Mouse (Mus musculus): ENCODE data around the gene D430042O09Rik.

D430042O09Rik gene

GRCm38 (mm10) chr7:125740521-125740920 is 32.8 kb downstream of the D430042O09Rik start:
- in situ Hi-C loops (cut with MboI, MseI) = no loop called here

GRCm38 (mm10) chr7:125741271-125741703 is 33.6 kb downstream of the D430042O09Rik start:
- in situ Hi-C loops (cut with MboI, MseI) = no loop called here

GRCm38 (mm10) chr7:125744774-125745173 is 37.1 kb downstream of the D430042O09Rik start:
- in situ Hi-C loops (cut with MboI, MseI) = no loop called here

DNA sequence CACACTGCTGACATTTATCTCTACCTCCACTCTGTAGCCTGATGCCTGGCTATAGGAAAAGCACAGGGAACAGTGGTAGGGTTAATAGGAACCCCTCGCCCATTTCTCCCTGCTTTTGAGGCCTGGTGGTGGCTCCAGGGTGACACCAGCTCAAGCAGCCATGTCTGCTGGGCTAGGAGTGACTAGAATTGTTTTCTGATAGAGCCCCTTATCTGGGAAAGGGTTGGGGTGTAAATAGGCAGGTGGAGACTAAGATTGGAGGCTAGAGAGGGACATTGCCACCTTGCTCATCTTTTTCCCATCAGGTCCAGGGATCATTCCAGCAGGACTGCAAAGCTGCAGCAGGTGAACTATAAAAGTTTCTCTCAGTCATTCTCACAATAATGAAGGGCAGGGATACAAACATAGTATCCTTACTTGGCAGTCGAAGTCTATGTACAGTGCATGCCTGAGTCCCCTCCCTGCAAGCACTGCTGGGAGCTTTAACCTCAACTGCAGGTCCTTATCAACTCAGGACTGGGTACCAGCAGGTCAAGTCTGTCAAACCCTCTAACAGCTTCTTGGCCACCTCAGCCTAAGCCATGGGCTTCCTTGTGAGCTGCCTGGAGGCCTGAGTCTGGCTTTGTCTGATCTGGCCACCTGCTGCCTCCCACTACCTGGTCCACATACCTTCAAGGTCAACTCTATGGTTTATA is 39.1 kb downstream of the D430042O09Rik start:
- in situ Hi-C loops (cut with MboI, MseI) = no loop called here

DNA sequence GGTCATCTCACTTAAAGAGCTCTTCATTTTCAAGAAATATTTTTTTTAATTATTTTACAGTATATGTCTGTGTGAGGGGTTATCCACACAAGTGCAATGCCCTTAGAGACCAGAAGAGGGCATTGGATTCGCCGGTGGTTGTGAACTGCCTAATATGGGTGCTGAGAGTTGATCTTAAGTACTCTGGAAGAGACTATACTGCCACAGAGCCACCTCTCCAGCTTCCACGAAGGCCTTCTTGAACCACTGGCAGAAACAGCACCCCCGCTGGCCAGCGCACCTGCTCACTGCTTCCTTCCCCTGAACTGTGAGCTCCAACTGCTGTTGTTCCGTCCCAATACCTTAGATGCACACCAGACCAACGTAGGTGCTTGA is 39.6 kb downstream of the D430042O09Rik start:
- in situ Hi-C loops (cut with MboI, MseI) = no loop called here

- in situ Hi-C loops (cut with MboI, MseI) = no loop called here
Observed at GRCm38 (mm10) chr7:125748186-125748585, 40.5 kb downstream of the D430042O09Rik start.

- in situ Hi-C loops (cut with MboI, MseI) = loop anchor here (25.0 kb wide), 1 partner anchor 334 kb away; the partner anchor contains the start of gene Gsg1l (in 2 of the 2)
Observed at GRCm38 (mm10) chr7:125752699-125753325, 45.1 kb downstream of the D430042O09Rik start.

- in situ Hi-C loops (cut with MboI, MseI) = loop anchor here (25.0 kb wide), 1 partner anchor 334 kb away; the partner anchor contains the start of gene Gsg1l (in 2 of the 2)
Observed at GRCm38 (mm10) chr7:125753326-125753715, 45.6 kb downstream of the D430042O09Rik start.

GRCm38 (mm10) chr7:125756806-125757205 is 49.1 kb downstream of the D430042O09Rik start:
- in situ Hi-C loops (cut with MboI, MseI) = loop anchor here (25.0 kb wide), 1 partner anchor 330 kb away; the partner anchor contains the start of gene Gsg1l (in 2 of the 2)

GRCm38 (mm10) chr7:125757896-125758623 is 50.4 kb downstream of the D430042O09Rik start:
- in situ Hi-C loops (cut with MboI, MseI) = loop anchor here (25.0 kb wide), 1 partner anchor 329 kb away; the partner anchor contains the start of gene Gsg1l (in 2 of the 2)

DNA sequence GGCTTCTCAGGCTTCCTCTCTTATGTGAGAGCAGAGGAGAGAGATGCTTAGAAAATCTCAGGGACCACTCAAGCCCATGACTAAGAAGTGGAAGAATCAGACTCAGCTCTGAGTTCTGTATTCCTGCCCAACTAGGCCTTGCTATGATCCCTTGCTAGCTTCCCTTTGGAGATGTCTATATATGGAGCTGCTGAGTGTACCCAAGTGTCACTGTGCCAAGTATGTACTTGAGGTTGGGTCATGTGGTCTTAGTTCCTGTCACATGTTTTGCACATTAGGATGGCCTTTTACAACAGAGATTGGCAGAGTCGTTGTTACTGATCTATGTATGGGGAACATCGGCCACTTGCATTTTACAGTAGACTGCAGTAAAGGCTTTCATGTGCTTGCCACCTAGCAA is 54.6 kb downstream of the D430042O09Rik start:
- in situ Hi-C loops (cut with MboI, MseI) = loop anchor here (25.0 kb wide), 1 partner anchor 325 kb away; the partner anchor contains the start of gene Gsg1l (in 2 of the 2)

DNA sequence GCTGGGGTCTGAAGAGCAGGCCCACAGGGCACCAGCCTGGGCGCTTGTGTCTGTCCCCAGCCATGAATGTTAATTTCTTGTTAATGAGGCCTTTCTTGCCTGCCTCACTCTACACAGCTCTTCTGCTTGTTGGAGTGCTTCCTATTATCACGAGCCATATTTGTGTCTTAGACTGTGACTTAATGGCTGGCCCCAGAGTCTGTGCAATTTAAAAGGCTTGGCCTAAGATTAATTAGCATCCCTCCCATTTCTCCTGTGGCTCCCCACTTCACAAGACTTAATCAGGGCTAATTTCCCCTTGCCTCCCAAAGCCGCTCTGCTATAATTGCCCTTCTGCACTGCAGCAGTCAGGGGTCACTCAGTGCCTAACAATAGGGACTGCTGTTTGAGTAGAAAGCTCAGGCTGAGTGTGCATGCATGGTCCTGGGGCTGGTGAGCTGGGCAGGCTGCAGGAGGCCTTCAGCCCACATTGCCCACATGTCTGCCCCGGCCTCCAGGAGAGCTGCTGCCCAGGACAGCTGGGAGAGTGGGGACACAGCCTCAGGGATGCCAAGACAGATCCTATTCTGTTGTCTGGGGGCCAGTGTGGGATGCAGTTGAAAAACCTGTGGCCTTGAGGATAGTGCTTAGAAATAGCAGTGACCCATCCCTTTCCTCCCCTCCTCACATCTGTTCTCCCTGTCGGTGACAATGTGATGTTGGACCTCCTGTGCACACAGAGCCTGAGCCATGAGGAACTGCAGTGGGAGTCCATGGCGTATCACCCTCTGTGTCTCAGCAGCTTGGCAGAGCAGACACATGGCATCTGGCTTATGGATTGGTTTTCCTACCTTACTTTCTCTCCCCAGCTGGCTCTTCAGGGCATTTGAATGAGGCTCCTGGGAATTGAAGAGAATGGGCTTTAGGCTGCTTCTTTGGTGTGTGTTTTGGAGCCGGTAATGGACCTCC is 55.5 kb downstream of the D430042O09Rik start:
- in situ Hi-C loops (cut with MboI, MseI) = loop anchor here (25.0 kb wide), 1 partner anchor 324 kb away; the partner anchor contains the start of gene Gsg1l (in 2 of the 2)

DNA sequence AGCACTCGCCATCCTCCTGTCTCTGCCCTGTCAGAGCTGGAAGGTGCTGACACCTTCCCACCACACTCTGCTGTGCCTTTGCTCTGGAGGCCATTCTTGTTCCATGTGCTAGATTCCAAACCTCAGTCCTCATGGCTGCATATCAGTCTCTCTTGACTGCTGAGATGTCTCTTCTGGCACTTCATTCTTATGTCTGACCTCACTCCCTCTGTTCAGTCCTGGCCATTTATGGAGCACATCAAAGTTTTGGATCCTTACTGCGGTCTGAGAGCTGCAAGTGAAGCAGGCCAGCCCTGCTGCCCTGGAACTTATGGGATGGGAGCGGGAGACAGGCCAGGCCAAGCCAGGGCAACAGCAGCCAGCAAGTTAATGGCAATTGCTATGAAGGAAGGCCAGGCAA is 56.7 kb downstream of the D430042O09Rik start:
- in situ Hi-C loops (cut with MboI, MseI) = loop anchor here (25.0 kb wide), 1 partner anchor 323 kb away; the partner anchor contains the start of gene Gsg1l (in 2 of the 2)

GRCm38 (mm10) chr7:125766976-125767831 is 59.5 kb downstream of the D430042O09Rik start:
- in situ Hi-C loops (cut with MboI, MseI) = loop anchor here (25.0 kb wide), 1 partner anchor 320 kb away; the partner anchor contains the start of gene Gsg1l (in 2 of the 2)

DNA sequence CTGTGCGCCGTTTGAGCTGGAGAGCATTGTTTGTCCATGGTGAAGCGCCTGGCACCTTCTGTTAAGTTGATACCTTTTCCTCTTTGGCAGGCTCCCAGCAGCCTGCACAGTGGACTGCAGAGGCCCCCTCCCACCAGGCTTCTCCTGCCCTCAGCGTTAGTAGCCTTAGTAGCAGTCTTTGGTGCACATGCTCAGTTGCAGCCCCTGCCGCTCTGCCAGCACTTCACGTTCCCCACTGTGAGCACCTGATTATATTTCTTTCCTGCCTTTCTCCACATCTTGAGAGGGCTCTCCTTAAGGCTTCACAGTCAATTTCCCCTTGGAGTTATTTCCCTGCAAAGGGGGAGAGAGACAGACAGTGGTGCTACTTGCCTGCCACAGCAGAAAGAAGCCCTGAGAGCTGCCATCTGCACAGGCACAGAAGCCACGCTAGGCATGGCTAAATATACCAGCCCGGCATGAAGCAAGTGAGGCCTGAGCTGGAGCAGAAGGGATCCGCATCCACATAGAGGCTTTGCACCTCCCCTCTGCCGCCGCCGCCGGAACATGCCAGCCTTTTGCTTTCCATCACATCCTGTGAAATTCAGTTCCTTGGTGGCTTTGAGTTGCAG is 65.4 kb downstream of the D430042O09Rik start:
- in situ Hi-C loops (cut with MboI, MseI) = loop anchor here (25.0 kb wide), 1 partner anchor 314 kb away; the partner anchor contains the start of gene Gsg1l (in 2 of the 2)

DNA sequence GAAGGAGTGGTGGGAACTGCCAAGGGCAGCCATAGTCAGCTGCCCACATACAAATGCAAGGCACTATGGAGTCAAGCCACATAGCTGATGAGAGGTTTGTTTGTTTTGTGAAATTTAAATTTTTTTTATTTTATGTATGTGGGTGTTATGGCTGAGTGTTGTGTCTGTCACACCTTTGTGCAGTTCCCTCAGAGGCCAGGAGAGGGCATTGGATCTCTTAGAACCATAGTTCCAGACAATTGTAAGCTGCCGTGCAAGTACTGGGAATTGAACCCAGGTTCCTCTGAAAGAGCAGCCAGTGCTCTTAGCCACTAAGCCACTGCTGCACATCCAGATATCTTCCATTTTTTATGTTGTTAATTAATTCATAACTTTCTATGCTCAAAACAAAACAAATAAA is 75.5 kb downstream of the D430042O09Rik start:
- in situ Hi-C loops (cut with MboI, MseI) = no loop called here

GRCm38 (mm10) chr7:125786105-125786504 is 78.4 kb downstream of the D430042O09Rik start:
- in situ Hi-C loops (cut with MboI, MseI) = no loop called here

- in situ Hi-C loops (cut with MboI, MseI) = no loop called here
Observed at GRCm38 (mm10) chr7:125787046-125787445, 79.4 kb downstream of the D430042O09Rik start.

DNA sequence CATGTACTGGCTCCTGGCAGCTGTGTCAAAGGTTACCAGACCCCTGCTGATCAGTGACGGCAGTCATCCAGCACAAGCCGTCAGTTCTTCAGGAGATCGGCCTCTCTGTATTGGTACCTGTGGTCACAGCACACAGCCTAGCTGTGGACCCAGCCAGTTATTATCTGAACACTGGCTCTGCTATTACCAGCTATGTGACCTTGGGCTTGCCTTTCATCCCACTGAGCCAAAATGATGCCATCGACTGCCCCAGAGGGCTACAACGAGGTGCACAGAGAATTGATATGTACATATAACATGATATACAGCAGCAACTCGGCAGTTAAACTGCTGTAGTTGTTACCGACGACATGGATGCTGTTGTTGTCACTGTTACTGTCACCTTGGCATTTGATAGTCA is 82.4 kb downstream of the D430042O09Rik start:
- in situ Hi-C loops (cut with MboI, MseI) = no loop called here

All from T-helper 17 cell (primary cell).